Mouse (Mus musculus) heart, postnatal 0 days (tissue): ENCODE data around the gene Csf2ra.

ENCODE experiments used
- CTCF ChIP-seq: IDR thresholded peaks from 2 replicates; pipeline ENCODE4 v1.5.1; 2016; ENCODE audit warnings: antibody characterized with exemption, control low read depth, low read depth
- EP300 ChIP-seq: IDR thresholded peaks from 2 replicates; pipeline ENCODE4 v1.6.1; 2016; ENCODE audit warnings: antibody characterized with exemption, low read depth

DNA sequence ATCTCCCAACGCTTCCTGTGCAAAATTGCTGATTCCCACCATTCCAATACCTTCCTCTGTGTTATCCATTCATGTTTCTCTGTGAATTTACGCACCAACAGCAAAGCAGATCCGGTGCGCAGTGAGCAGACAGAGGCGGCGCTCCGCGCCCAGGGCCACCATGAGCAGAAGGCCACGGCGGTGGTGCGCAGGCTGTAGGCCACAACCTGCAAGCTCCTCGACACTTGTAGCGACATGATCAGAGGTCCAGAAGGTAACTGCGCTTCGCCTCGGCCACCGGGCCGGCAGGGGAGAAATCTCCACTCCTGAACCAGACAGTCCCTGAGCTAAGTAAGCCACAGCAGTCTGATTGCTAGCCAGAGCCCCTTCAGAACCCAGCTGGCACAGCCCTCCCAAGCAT, 29.5 kb upstream of the Csf2ra start:
- TF ChIP-seq EP300 (no peak), CTCF (no peak)
